Mouse (Mus musculus): ENCODE measurements around the gene Atp8a1.
A peak's percentile ranks its signal among the peaks of the same experiment; 100 is the strongest.

The Atp8a1 gene

GRCm38 (mm10) chr5:67669436-67669896 is 177.8 kb downstream of the Atp8a1 start:
- peak; percentile 6 for DNase-seq

- DNase-seq = no peak
Measured at GRCm38 (mm10) chr5:67662715-67663114, 184.5 kb downstream of the Atp8a1 start.

GRCm38 (mm10) chr5:67659864-67660263 is 187.4 kb downstream of the Atp8a1 start:
- DNase-seq = no peak

GRCm38 (mm10) chr5:67656821-67657259 is 190.4 kb downstream of the Atp8a1 start:
- DNase-seq = no peak

GRCm38 (mm10) chr5:67655696-67656519 is 191.3 kb downstream of the Atp8a1 start:
- no peak for DNase-seq

- no peak for DNase-seq
Measured at GRCm38 (mm10) chr5:67654572-67654971, 192.7 kb downstream of the Atp8a1 start.

- DNase-seq = no peak
Measured at GRCm38 (mm10) chr5:67653543-67653942, 193.7 kb downstream of the Atp8a1 start.

- no peak for DNase-seq
Measured at GRCm38 (mm10) chr5:67652468-67652867, 194.8 kb downstream of the Atp8a1 start.

GRCm38 (mm10) chr5:67650021-67650420 is 197.2 kb downstream of the Atp8a1 start:
- DNase-seq = no peak

GRCm38 (mm10) chr5:67649156-67649555 is 198.1 kb downstream of the Atp8a1 start:
- DNase-seq = no peak

- DNase-seq = peak; percentile 17
Measured at GRCm38 (mm10) chr5:67647568-67647967, 199.7 kb downstream of the Atp8a1 start.

- no peak for DNase-seq
Measured at GRCm38 (mm10) chr5:67646756-67647529, 200.3 kb downstream of the Atp8a1 start.

- DNase-seq = no peak
Measured at GRCm38 (mm10) chr5:67643537-67644255, 203.5 kb downstream of the Atp8a1 start.

- no peak for DNase-seq
Measured at GRCm38 (mm10) chr5:67641406-67642120, 205.7 kb downstream of the Atp8a1 start.

GRCm38 (mm10) chr5:67640596-67641312 is 206.5 kb downstream of the Atp8a1 start:
- DNase-seq = no peak

GRCm38 (mm10) chr5:67634339-67634738 is 212.9 kb downstream of the Atp8a1 start:
- peak; percentile 12 for DNase-seq

GRCm38 (mm10) chr5:67633831-67634268 is 213.4 kb downstream of the Atp8a1 start:
- DNase-seq = peak; percentile 34

- no peak for DNase-seq
Measured at GRCm38 (mm10) chr5:67633138-67633782, 214.0 kb downstream of the Atp8a1 start.

- no peak for DNase-seq
Measured at GRCm38 (mm10) chr5:67631261-67631660, 216.0 kb downstream of the Atp8a1 start.

GRCm38 (mm10) chr5:67629861-67630260 is 217.4 kb downstream of the Atp8a1 start:
- no peak for DNase-seq

- no peak for DNase-seq
Measured at GRCm38 (mm10) chr5:67629440-67629839, 217.8 kb downstream of the Atp8a1 start.

Data from lung, postnatal 14 days (tissue).